Mouse (Mus musculus): ENCODE data around the gene Reep3. TPM values are rescaled to one million over a fixed set of nuclear protein-coding genes. Genes with fewer than 3 reads are reported as not detected.

Reep3 gene
- polyA plus RNA-seq, 1 experiment: 34.8 TPM

- DNase-seq (ENCODE audit: low read depth): no peak
Observed at GRCm38 (mm10) chr10:67079030-67079429, 17.7 kb downstream of the Reep3 start.

GRCm38 (mm10) chr10:67075931-67076878, 20.5 kb downstream of the Reep3 start:
- TF ChIP-seq CTCF (IDR thresholded peaks at IDR 0.05; ENCODE audit: borderline replicate concordance, extremely low read depth, insufficient read depth, insufficient read length) (no peak), POLR2A (IDR thresholded peaks at IDR 0.05; ENCODE audit: borderline replicate concordance, extremely low read depth, insufficient read depth, insufficient read length, poor library complexity, severe bottlenecking) (no peak)
- DNase-seq (ENCODE audit: low read depth): peak; percentile 69

More at GRCm38 (mm10) chr10:67079030-67079429, 17.7 kb downstream of the Reep3 start:
- TF ChIP-seq POLR2A (IDR thresholded peaks at IDR 0.05; ENCODE audit: borderline replicate concordance, extremely low read depth, insufficient read depth, insufficient read length, poor library complexity, severe bottlenecking): no peak
- TF ChIP-seq CTCF (IDR thresholded peaks at IDR 0.05; ENCODE audit: borderline replicate concordance, extremely low read depth, insufficient read depth, insufficient read length): no peak

GRCm38 (mm10) chr10:67073577-67073976, 23.2 kb downstream of the Reep3 start:
- TF ChIP-seq POLR2A (IDR thresholded peaks at IDR 0.05; ENCODE audit: borderline replicate concordance, extremely low read depth, insufficient read depth, insufficient read length, poor library complexity, severe bottlenecking): no peak
- TF ChIP-seq CTCF (IDR thresholded peaks at IDR 0.05; ENCODE audit: borderline replicate concordance, extremely low read depth, insufficient read depth, insufficient read length): no peak
- no peak for DNase-seq (ENCODE audit: low read depth)

GRCm38 (mm10) chr10:67072600-67072999, 24.1 kb downstream of the Reep3 start:
- DNase-seq (ENCODE audit: low read depth): no peak
- no peak for TF ChIP-seq POLR2A (IDR thresholded peaks at IDR 0.05; ENCODE audit: borderline replicate concordance, extremely low read depth, insufficient read depth, insufficient read length, poor library complexity, severe bottlenecking)
- TF ChIP-seq CTCF (IDR thresholded peaks at IDR 0.05; ENCODE audit: borderline replicate concordance, extremely low read depth, insufficient read depth, insufficient read length): no peak

GRCm38 (mm10) chr10:67071884-67072283, 24.9 kb downstream of the Reep3 start:
- no peak for DNase-seq (ENCODE audit: low read depth)
- TF ChIP-seq POLR2A (IDR thresholded peaks at IDR 0.05; ENCODE audit: borderline replicate concordance, extremely low read depth, insufficient read depth, insufficient read length, poor library complexity, severe bottlenecking) (no peak), CTCF (IDR thresholded peaks at IDR 0.05; ENCODE audit: borderline replicate concordance, extremely low read depth, insufficient read depth, insufficient read length) (no peak)

- TF ChIP-seq CTCF (IDR thresholded peaks at IDR 0.05; ENCODE audit: borderline replicate concordance, extremely low read depth, insufficient read depth, insufficient read length) (no peak), POLR2A (IDR thresholded peaks at IDR 0.05; ENCODE audit: borderline replicate concordance, extremely low read depth, insufficient read depth, insufficient read length, poor library complexity, severe bottlenecking) (no peak)
- DNase-seq (ENCODE audit: low read depth): no peak
Observed at GRCm38 (mm10) chr10:67071389-67071788, 25.4 kb downstream of the Reep3 start.

GRCm38 (mm10) chr10:67069013-67069412, 27.7 kb downstream of the Reep3 start:
- no peak for DNase-seq (ENCODE audit: low read depth)
- TF ChIP-seq CTCF (IDR thresholded peaks at IDR 0.05; ENCODE audit: borderline replicate concordance, extremely low read depth, insufficient read depth, insufficient read length) (no peak), POLR2A (IDR thresholded peaks at IDR 0.05; ENCODE audit: borderline replicate concordance, extremely low read depth, insufficient read depth, insufficient read length, poor library complexity, severe bottlenecking) (no peak)

GRCm38 (mm10) chr10:67066421-67066820, 30.3 kb downstream of the Reep3 start:
- no peak for DNase-seq (ENCODE audit: low read depth)
- TF ChIP-seq POLR2A (IDR thresholded peaks at IDR 0.05; ENCODE audit: borderline replicate concordance, extremely low read depth, insufficient read depth, insufficient read length, poor library complexity, severe bottlenecking) (no peak), CTCF (IDR thresholded peaks at IDR 0.05; ENCODE audit: borderline replicate concordance, extremely low read depth, insufficient read depth, insufficient read length) (peak; percentile 4; the same call in 1 of the 2 replicates)

GRCm38 (mm10) chr10:67065927-67066326, 30.8 kb downstream of the Reep3 start:
- DNase-seq (ENCODE audit: low read depth): no peak
- TF ChIP-seq CTCF (IDR thresholded peaks at IDR 0.05; ENCODE audit: borderline replicate concordance, extremely low read depth, insufficient read depth, insufficient read length) (no peak), POLR2A (IDR thresholded peaks at IDR 0.05; ENCODE audit: borderline replicate concordance, extremely low read depth, insufficient read depth, insufficient read length, poor library complexity, severe bottlenecking) (no peak)

GRCm38 (mm10) chr10:67065277-67065887, 31.4 kb downstream of the Reep3 start:
- TF ChIP-seq CTCF (IDR thresholded peaks at IDR 0.05; ENCODE audit: borderline replicate concordance, extremely low read depth, insufficient read depth, insufficient read length) (no peak), POLR2A (IDR thresholded peaks at IDR 0.05; ENCODE audit: borderline replicate concordance, extremely low read depth, insufficient read depth, insufficient read length, poor library complexity, severe bottlenecking) (no peak)
- no peak for DNase-seq (ENCODE audit: low read depth)

GRCm38 (mm10) chr10:67061823-67062222, 34.9 kb downstream of the Reep3 start:
- TF ChIP-seq CTCF (IDR thresholded peaks at IDR 0.05; ENCODE audit: borderline replicate concordance, extremely low read depth, insufficient read depth, insufficient read length): no peak
- no peak for TF ChIP-seq POLR2A (IDR thresholded peaks at IDR 0.05; ENCODE audit: borderline replicate concordance, extremely low read depth, insufficient read depth, insufficient read length, poor library complexity, severe bottlenecking)

More at GRCm38 (mm10) chr10:67061823-67062222, 34.9 kb downstream of the Reep3 start:
- peak; percentile 52 for DNase-seq (ENCODE audit: low read depth)
